Comparison of ENCODE assay signal across 25 mouse cellular contexts in genomic region chr6:103405961-103406360, GRCm38 (mm10).
DNase-seq lines count a peak whose midpoint lies in the region; ATAC-seq lines count a peak whose summit lies in the region.
"Had no signal": no experiment of that assay in that cellular context is flagged by ENCODE, and none has a peak within 500 bp of the region (broad histone marks: within the 10 kb centered on the region; RNA-seq: fewer than 3 reads in every experiment).

No protein-coding gene starts in this region.

- no peak overlapping the region for H3K4me2 ChIP-seq in forebrain, embryonic 11.5 days (ENCODE audit: low read depth, low read length, severe bottlenecking)
- no peak overlapping the region for H3K4me2 ChIP-seq in forebrain, embryonic 16.5 days (ENCODE audit: low read length)
- H3K4me2 ChIP-seq in kidney, embryonic 15.5 days = no peak overlapping the region
- H3K4me2 ChIP-seq in kidney, embryonic 14.5 days (replicated peaks; ENCODE audit: low read depth, low read length) = no peak overlapping the region
- H3K4me2 ChIP-seq: embryonic facial prominence, embryonic 13.5 days; forebrain, embryonic 13.5 days; heart, embryonic 11.5 days; hindbrain, embryonic 12.5 days; hindbrain, embryonic 15.5 days had no signal

- H3K36me3 ChIP-seq in forebrain, embryonic 11.5 days (ENCODE audit: control insufficient read depth, insufficient read depth, low read length) = no peaks in the 10 kb centered on the region
- H3K36me3 ChIP-seq in forebrain, embryonic 16.5 days (ENCODE audit: control insufficient read depth, insufficient read depth) = no peaks in the 10 kb centered on the region
- no peaks in the 10 kb centered on the region for H3K36me3 ChIP-seq in kidney, embryonic 15.5 days
- H3K36me3 ChIP-seq in kidney, embryonic 14.5 days (ENCODE audit: control insufficient read depth, insufficient read depth, low read length) = no peaks in the 10 kb centered on the region
- H3K36me3 ChIP-seq: embryonic facial prominence, embryonic 10.5 days; embryonic facial prominence, embryonic 13.5 days; hindbrain, embryonic 12.5 days; hindbrain, embryonic 15.5 days had no signal

- H3K27me3 ChIP-seq in forebrain, embryonic 11.5 days (ENCODE audit: control insufficient read depth, insufficient read depth, low read length) = no peaks in the 10 kb centered on the region
- H3K27me3 ChIP-seq in forebrain, embryonic 16.5 days (replicated peaks; ENCODE audit: control insufficient read depth, insufficient read depth, low read length) = no peaks in the 10 kb centered on the region
- H3K27me3 ChIP-seq in kidney, embryonic 15.5 days = no peaks in the 10 kb centered on the region
- H3K27me3 ChIP-seq in kidney, embryonic 14.5 days (ENCODE audit: control insufficient read depth, insufficient read depth, low read length) = no peaks in the 10 kb centered on the region
- H3K27me3 ChIP-seq: embryonic facial prominence, embryonic 13.5 days; forebrain, embryonic 13.5 days; hindbrain, embryonic 12.5 days; hindbrain, embryonic 15.5 days had no signal

- no peak overlapping the region for H3K9ac ChIP-seq in forebrain, embryonic 11.5 days (ENCODE audit: low read length)
- no peak overlapping the region for H3K9ac ChIP-seq in forebrain, embryonic 16.5 days (replicated peaks; ENCODE audit: low read depth, low read length)
- H3K9ac ChIP-seq in kidney, embryonic 15.5 days = no peak overlapping the region
- H3K9ac ChIP-seq in kidney, embryonic 14.5 days (ENCODE audit: low read depth, low read length) = no peak overlapping the region
- H3K9ac ChIP-seq: embryonic facial prominence, embryonic 13.5 days; forebrain, embryonic 13.5 days; forebrain, postnatal 0 days; hindbrain, embryonic 12.5 days; hindbrain, embryonic 15.5 days had no signal

- H3K9me3 ChIP-seq in forebrain, embryonic 11.5 days (ENCODE audit: control insufficient read depth, low read length) = no peaks in the 10 kb centered on the region
- H3K9me3 ChIP-seq in forebrain, embryonic 16.5 days (ENCODE audit: control insufficient read depth, low read length) = no peaks in the 10 kb centered on the region
- no peaks in the 10 kb centered on the region for H3K9me3 ChIP-seq in kidney, embryonic 15.5 days (replicated peaks)
- no peaks in the 10 kb centered on the region for H3K9me3 ChIP-seq in kidney, embryonic 14.5 days (ENCODE audit: control insufficient read depth, low read length)
- H3K9me3 ChIP-seq: embryonic facial prominence, embryonic 10.5 days; embryonic facial prominence, embryonic 13.5 days; forebrain, embryonic 13.5 days; hindbrain, embryonic 12.5 days; hindbrain, embryonic 15.5 days had no signal

- no peak overlapping the region for H3K4me3 ChIP-seq in forebrain, embryonic 11.5 days (ENCODE audit: low read depth, low read length)
- H3K4me3 ChIP-seq in forebrain, embryonic 16.5 days (replicated peaks; ENCODE audit: low read length) = no peak overlapping the region
- H3K4me3 ChIP-seq in kidney, embryonic 15.5 days (replicated peaks) = no peak overlapping the region
- no peak overlapping the region for H3K4me3 ChIP-seq in kidney, embryonic 14.5 days (ENCODE audit: low read length)
- H3K4me3 ChIP-seq: embryonic facial prominence, embryonic 10.5 days; embryonic facial prominence, embryonic 13.5 days; erythroblast, embryonic 14.5 days; forebrain, embryonic 13.5 days; gastrocnemius, adult 2 months; hindbrain, embryonic 12.5 days; hindbrain, embryonic 15.5 days had no signal

- 0 out of 2 replicates have a peak, but pooled peaks have one; percentile 39 for ATAC-seq in forebrain, embryonic 11.5 days (replicated peaks; ENCODE audit: low FRiP score)
- ATAC-seq in forebrain, embryonic 16.5 days = no peak
- no peak for ATAC-seq in kidney, embryonic 15.5 days (replicated peaks; ENCODE audit: low FRiP score)
- ATAC-seq in kidney, embryonic 14.5 days (ENCODE audit: low FRiP score, low TSS enrichment) = no peak
- ATAC-seq: activated CD4-positive, CD25-positive, alpha-beta regulatory T cell, adult 4 months; forebrain, embryonic 13.5 days; forebrain, postnatal 0 days had no signal

- DNase-seq in forebrain, embryonic 11.5 days (ENCODE audit: low spot score) = no peak
- peak; percentile 17 to 31 for DNase-seq in kidney, adult 8-10 months
- DNase-seq in kidney, postnatal 25 days = peak; percentile 4 to 28
- DNase-seq: adrenal gland, adult 8-10 months; adrenal gland, postnatal 25 days; cerebellum, adult 11-12 months; cerebellum, adult 8-10 months; cerebellum, postnatal 10 days; cerebellum, postnatal 36 days; embryo, embryonic 11 days; forebrain, postnatal 0 days; gastrocnemius, adult 2 months; gastrocnemius, postnatal 14 days; heart, adult 11 months had no signal

- H3K4me1 ChIP-seq in forebrain, embryonic 11.5 days (replicated peaks; ENCODE audit: control insufficient read depth, insufficient read depth, low read length) = no peaks in the 10 kb centered on the region
- no peaks in the 10 kb centered on the region for H3K4me1 ChIP-seq in forebrain, embryonic 16.5 days (replicated peaks; ENCODE audit: control insufficient read depth, insufficient read depth, low read length)
- no peaks in the 10 kb centered on the region for H3K4me1 ChIP-seq in kidney, embryonic 15.5 days
- H3K4me1 ChIP-seq in kidney, embryonic 14.5 days (ENCODE audit: control insufficient read depth, insufficient read depth, low read length) = no peaks in the 10 kb centered on the region
- H3K4me1 ChIP-seq: embryonic facial prominence, embryonic 10.5 days; embryonic facial prominence, embryonic 13.5 days; forebrain, embryonic 13.5 days; hindbrain, embryonic 12.5 days; hindbrain, embryonic 15.5 days had no signal

- no peak overlapping the region for H3K27ac ChIP-seq in forebrain, embryonic 11.5 days (ENCODE audit: low read depth, low read length)
- no peak overlapping the region for H3K27ac ChIP-seq in forebrain, embryonic 16.5 days (ENCODE audit: low read length)
- H3K27ac ChIP-seq in kidney, embryonic 15.5 days = no peak overlapping the region
- H3K27ac ChIP-seq in kidney, embryonic 14.5 days (ENCODE audit: low read depth, low read length) = no peak overlapping the region
- H3K27ac ChIP-seq: embryonic facial prominence, embryonic 10.5 days; embryonic facial prominence, embryonic 13.5 days; forebrain, embryonic 13.5 days; gastrocnemius, adult 2 months; hindbrain, embryonic 12.5 days; hindbrain, embryonic 15.5 days had no signal
